Mouse (Mus musculus): ENCODE measurements around the gene March11. TPM values are rescaled to one million over a fixed set of nuclear protein-coding genes. Genes with fewer than 3 reads are reported as not detected.

The March11 gene
- total RNA-seq (2021): not detected
- long read RNA-seq, experiment 1: 0 reads
- long read RNA-seq, experiment 2: 0 reads

DNA sequence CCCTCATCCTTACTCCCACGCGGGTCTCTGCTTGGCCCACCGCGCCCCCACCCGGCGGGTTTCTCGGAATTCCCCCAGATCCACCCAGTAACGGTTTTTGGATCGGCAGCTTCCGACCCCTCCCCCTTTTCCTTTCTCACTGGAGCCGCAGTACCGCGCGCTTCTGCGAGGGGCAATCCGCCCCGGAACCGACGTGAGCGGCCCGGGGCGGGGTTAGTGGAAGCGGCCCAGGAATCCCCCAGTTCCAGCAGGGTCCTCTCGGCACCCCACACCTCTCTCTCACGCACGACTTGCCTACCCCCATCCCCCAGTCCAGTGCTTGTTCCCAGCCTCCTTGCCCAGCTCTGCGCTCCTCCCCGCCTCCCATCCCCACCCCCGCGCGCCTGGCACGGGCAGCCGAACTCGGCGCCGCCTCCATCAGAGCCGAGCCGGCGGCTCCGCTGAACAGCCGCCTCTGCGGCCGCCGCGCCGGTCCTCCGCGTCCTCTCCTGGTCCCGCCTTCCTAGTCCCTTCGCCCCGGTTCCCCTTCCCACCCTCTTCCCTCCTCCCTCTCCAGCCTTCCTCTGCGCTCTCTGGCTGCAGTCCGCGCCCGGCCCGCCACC lies at the start of gene March11:
Gene March11 (plus strand): TSS at position 420 of the 602 bp plus-strand sequence.
- DNase-seq: peak; percentile 10 to 13

DNA sequence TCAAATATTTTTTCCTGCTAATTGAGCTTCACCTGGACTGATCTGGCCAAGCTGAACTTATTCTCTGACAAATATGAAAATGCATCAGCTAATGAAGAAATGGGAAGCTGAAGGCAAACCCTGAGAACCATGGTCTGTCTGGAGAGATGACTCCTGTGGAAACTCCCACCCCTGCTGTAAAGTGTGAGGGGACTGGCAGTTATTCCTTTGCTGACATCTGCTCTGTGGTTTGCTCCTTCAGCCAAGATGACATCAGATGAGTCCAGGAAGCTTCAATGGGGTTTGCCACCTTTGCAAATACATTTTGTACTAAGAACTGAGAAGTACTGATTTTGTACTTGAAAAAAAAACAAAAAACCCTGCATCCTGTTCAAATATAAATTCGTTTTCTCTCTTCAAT lies 46.5 kb upstream of the March11 start:
- DNase-seq: no peak

DNA sequence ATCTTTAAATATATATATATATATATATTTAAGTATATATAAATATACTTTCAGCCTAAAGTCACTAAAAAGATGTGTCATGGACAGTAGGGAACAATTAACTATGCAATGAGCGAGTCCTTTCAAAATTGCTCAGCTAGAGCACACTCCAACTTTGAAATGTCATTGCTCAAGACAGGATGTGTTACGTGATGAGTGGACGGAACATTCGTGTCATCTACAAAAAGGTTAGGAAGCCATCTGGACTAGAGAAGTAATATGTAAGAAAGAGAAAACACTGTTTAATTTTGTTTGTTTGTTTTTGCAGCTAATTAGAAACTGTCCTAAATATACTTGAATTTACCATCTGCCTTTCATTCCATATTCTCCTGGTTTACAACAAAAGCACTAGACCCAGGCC lies 39.3 kb upstream of the March11 start:
- no peak for DNase-seq

DNA sequence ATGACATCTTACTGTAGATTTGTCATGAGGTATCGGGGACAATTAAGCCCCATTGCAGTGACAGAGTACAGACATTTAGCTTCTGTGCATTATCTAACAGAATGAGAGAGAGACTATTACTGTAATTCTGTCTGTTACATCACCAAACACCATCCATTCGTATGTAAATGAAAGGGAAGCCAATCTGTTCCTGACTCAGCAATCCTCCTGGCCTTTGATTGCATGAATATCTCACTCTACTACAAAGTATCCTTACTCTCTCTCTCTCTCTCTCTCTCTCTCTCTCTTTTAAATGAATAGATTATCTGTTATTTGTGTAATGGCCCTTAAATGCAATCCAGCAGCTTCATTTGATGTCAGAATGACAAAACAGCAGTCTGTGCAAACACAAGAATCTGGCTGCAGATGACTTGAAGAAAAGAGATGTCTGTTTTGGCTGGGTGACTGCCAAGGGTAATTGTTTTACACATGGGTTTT lies 32.8 kb upstream of the March11 start:
- DNase-seq: no peak

DNA sequence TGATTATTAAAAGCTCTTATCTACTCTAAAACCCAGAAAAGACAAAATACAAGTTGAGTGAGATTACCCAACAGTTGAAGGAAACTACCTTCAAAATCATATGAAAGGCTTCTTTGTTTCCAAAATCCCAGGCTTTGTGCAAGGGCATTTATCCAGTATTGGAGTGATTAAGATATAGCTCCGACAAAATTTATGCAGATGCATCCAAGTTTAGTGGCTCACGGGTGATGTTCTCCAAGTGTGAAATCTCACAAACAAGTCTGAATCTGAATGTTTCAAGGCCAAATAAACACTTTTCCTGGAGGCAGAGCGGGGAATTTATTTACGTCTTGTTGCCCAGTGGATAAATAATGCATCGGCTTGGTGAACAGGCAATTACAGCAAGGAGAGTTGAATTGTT lies 32.2 kb upstream of the March11 start:
- no peak for DNase-seq

DNA sequence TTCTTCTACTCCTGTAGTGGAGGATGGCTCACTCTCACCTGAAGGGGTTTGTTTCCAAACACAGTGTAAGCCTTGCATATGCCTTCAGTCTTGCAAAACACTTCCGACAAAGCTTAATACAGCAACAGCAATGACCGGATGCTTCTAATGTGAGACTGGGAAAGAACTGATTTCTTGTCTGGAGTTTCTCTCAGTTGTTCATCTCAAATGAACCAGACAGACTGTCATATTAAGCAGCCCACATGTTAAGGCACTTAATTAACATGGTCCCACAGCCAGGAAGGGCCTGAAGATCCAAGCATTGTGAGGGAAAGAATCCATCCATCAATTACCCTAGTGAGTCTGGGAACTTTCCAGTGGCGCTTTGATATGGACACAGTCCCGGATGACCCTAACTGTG lies 17.0 kb upstream of the March11 start:
- no peak for DNase-seq

DNA sequence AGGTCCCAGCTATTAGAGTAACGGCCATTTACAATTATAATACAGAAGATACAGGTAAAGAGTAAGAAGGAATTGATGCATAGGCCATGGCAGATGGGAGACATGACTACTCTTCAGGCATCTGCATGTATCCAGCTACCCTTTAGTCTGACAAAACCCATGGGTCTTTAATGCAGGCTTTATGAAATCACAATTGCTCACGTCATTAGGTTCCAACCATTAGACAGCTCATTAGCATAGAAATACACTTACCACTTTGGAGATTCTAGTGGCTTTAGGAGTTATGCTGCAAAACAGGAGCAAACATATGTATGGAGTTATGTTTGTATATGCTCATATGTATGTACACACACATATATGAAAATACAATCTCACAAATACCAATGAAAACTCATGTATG lies 16.0 kb upstream of the March11 start:
- no peak for DNase-seq

DNA sequence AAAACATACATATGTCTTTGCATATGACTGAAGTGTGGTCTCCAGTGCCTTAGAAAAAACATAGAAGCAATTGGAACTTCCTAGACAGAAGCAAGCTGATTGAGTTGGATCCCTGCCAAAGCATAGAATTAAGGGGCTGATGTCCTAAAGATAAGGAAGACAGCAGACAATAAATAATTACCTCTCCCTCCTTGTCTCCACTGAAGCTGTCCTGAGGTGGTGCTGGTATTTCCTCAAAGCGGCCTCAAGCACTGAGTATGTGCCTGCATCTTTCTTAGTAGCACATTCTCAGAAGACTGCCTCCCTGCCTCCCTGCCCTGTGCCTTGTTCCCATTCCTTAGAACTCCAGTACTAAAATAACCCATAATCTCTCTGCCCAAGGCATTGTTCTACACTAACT lies 15.6 kb upstream of the March11 start:
- no peak for DNase-seq

DNA sequence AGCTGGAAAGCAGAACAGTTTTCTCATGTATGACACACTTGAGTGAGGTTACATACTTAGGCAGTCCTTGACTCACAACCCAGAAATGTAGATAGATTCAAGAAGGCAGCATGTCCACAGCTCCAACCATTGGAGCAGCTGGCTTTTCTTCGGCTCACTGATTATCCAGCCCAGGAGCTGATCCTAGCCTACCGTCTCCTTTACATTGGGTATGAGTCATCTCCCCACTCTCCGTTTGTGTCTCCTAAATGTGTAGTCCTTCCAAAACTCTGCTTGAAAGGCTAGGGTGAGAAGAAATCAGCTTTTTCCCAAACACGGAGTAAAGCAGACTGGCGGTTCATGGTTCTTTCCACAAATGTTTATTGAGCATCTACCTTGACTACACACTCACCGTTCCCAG lies 10.2 kb upstream of the March11 start:
- DNase-seq: no peak

DNA sequence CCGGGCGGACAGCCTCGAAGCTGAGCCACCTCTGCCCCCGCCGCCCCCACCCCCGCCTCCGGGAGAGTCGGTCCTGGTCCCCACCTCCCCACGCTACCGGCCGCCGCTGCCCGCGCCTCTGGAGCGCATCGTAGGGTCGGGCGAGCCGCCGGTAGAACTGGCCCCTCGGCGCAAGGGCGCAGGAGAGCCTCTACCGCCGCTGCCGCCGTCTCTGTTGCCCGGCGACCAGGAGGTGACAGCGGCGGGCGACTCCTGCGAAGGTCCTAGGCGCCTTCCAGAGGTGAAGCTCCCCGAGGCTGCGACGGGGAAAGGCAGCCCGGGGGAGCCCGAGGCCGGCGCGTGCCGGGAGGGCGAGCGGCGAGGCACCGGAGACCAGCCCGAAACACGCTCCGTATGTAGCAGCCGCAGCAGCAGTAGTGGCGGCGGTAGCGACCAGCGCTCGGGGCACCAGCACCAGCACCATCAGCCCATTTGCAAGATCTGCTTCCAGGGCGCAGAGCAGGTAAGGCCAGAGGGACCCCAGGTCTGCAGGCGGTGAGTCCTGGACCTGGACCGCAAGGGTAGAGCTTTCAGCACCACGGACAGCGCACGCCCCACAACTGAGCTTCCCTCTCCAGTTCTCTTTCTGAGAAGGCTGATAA lies 563 bp downstream of the March11 start:
- DNase-seq: peak; percentile 17 to 74

DNA sequence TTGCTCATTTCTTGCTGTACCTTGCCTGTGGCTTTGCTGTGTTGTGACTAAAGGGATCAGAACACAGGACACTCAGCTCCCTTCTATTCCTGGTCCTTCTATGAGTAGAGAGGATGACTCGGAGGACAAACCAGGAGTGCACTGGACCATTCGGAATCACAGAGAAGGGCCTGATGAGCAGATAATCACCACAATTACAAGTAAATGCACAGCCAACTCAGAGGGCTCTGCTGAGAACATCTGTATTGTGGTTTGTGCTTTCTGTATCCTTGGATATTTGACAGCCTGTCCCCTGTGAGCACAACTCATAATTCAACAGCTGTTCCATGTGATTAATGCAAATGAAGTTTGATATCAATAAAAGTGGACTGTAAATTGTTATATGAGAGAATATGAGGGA lies 11.0 kb downstream of the March11 start:
- DNase-seq: no peak

DNA sequence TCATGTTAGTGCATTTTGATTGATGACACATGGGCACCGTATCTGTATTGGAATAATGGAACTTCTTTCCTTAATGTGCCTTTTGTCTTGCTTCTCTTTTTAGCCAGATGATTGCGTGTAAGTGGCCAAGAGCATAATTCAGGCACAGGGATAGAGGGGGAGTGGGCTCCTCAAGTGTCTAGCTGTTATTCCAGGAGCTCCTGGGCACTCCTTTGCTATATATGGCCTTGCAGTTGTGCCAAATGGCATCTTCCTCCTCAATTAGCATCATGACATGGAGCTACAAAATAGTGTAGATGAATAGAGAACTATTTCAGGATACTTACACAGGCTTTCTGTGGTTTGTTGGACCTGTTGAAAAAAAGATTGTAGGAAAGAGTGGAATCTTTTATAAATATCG lies 11.6 kb downstream of the March11 start:
- DNase-seq: no peak

DNA sequence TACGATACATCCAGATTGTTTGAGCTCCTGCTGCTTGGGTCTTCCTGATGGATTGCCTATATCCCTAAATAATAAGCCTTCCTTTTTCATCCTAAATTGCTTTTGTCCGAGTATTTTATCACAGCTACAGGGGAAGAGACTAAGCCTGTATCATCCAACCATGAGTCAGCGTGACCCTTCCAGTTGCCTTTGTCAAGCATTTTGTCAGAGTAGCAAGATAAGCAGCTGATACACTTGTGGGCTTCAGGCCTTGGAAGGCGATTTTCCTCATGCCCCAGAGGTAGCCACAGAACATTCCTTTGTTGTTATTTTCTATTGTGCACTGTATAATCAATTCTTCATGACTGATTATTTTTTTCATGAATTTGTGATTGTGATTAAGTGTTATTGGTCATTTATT lies 14.0 kb downstream of the March11 start:
- DNase-seq: no peak

DNA sequence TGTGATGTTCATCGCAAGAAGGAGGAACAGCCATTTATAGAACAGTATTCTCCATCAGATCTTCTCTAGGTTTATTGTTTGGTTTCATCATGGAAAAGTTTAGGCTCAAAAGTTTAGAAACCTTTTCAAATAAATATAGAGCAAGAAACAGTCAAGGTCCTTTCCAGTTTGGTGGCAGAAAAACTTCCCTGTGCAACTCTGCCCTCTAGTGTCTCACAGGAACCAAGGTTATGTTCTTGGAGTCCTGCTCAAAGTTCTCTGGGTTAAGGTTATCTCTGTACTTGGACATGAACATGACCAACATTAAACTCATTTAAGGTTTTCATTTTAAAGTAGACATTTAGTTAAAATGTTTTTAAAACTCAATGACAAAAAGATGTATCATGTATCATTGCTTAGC lies 18.3 kb downstream of the March11 start:
- peak in 1 of 2 experiments; percentile 31 for DNase-seq

DNA sequence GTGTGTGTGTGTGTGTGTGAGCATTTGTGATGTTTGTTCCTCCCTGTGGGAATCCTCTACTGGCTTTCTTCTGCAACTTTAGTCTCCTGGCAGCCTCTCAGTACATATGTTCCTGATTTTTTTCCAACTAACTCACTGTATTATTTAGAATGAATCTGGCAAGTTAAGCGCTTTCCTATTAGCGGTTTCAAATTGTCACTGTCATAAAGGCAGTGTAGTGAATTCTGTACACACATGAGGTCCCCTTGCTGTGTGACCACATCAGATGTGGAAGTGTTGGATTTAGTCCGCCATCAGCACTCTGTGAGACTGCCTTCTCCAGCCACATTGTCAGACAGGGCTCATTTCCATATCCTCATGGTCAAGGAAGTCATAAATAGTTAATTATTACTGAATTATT lies 26.9 kb downstream of the March11 start:
- DNase-seq: no peak

DNA sequence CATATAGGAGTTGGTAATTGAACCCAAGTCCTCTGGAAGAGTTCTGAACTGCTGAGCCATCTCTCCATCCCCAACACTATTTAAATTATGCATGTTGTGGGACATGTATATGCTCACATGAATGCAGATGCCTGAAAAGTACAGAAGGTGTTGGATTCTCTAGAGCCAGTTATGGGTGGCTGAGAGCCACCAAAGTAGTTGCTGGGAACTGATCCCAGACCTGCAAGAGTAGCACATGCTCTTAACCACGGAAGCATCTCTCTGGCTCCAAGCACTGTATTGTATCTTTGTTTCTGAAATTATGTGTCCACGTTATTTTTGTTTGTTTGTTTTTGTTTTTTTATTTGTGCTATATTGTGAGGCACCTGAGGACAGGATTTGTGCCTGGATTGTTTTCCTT lies 28.9 kb downstream of the March11 start:
- no peak for DNase-seq

DNA sequence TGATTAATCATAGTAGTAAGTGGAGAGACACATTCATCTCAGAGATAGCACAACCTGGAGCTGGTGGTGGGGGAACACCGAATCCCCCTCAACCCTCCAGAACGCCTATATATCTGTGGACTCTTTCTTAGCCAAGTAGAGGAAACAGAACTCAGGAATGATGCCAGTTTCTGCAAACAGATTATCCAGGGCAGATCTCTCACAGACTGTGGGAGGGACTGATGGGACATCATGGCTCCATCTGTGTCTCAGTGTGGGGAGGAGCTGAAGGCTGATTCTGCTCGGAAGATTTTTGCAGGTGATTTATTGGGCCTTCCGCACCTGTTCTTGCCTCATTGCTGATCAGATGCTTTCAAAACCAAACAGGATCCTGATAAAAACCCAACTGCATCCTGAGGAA lies 29.5 kb downstream of the March11 start:
- no peak for DNase-seq

DNA sequence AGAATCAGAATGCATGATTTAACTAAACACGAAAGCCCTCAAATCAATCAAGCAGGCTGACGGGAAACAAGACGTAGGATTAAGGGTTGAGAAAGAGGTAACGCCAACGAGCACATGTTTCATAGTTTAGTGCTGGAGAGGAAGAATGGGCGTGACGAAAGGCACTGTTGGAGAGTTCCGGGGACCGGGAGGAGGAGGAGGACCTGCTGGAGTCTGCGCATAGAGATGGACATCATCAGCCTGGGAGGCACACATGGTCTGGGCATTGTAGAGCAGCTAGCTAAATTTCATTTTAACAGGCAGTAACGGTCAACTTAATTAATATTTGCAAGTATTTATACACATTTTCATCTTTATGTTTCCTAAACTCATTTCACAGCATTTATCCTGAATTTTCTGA lies 31.6 kb downstream of the March11 start:
- no peak for DNase-seq

DNA sequence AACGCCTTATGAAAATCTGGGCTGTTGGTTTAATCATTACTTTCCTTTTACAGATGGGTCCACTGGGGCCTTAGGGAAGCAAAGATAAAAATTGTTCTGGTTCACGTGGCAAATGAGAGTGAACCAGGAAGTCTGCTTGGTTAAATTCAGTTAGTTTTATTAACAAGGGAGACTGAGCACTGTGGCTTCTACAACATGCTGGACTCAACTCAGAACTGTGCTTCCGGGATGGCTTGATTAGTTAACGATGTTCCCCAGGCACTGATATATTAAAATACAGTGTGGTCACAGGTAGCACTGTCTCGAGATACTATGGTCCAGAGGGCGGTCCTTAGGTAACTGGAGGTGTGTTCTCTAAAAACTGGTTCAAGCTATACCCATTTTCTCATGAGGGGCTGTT lies 32.1 kb downstream of the March11 start:
- DNase-seq: no peak

DNA sequence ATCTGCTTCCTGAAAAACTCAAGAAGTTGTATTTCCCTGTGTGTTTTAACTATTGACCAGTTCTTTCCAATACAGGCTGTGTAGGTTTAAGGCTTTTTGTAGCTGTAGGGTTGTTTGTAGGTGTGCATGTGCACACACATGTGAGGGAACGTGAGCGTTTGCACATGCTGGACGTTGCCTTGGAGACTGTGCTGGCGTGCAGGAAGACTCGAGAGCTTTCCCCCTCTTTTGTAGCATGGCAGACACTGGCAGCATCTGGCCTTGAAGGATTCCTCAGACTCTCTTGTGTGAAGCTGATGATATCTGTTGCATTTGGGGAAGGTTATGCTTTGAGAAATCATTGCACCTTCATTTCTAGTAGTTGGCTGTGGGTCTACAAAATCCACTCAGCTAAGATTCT lies 35.5 kb downstream of the March11 start:
- no peak for DNase-seq

DNA sequence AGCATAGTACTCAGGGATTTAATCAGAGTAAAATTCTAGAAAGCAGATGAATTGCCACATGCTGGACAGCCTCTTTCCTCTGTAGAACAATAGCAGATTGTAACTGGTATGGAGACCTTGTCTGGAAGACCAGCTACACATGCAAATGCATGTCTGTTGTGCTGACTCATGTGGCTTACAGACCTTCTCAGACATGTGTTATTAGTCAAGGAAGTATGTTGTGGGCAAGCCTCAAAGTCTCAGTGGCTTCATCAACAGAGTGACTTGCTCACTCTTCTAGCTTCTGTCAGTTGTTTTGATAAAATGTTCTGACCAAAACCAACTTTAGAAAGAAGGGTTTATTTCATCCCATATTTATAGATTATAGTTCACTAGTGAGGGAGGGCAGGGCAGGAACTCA lies 44.8 kb downstream of the March11 start:
- DNase-seq: no peak

DNA sequence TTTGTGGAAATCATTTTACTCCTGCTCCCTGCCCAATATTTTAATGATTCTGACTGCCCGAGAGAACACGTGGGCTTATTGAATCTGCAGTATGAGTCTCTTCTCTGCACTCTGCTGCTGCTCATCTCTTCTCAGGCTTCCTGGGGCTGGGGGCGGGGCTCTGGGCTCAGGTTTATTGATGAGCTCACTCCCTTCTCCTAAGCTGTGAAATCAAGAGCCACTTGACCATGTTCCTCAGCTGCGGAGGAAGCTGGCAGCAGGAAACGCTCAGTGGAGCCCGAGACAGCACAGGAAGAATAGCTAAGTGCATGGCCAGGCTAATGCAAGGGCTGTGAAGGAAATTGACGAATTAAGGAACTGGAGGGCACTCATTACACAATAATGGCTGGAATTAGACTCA lies 56.5 kb downstream of the March11 start:
- DNase-seq: peak in 1 of 2 experiments; percentile 12

DNA sequence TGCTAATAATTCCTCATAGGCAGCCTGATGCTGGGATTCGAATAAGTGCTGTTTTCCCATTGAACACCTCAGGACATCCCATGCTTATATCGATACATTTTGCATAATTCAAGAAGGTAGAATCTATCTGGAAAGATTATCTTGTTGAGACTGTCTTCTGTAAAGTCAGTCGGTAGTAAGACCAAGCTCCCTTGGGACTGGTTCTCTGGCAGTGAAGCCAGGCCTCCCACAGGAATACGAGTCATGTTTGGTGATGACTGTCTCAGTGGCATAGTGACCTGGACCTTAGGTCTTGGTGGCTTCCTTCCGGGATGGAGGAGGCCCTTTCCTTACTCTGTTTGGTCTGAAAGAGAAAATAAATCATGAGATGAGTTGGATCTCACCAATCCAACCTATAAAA lies 57.7 kb downstream of the March11 start:
- no peak for DNase-seq

DNA sequence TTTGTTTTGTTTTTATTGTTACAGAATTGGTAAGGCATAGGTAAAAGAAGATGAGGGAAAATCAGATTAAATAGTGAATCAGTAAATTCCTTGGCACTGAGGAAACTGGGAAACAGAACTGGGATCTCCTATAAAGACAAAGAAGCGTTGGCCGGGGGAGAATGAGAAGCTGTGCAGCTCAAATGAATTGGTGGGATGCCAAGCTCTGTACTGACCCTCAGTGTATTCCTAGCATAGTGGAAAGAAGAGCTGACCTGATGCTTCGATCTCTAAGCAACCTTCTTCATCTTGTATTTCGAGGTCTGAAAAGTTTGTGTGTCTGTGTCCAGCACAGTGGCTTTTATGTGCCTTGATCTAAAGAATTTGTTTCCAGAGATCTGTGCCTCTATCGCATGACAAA lies 64.9 kb downstream of the March11 start:
- no peak for DNase-seq

Measured in heart, adult 18-20 months (tissue).